Mouse (Mus musculus) thymus, postnatal 36 days (tissue): Measurements from ENCODE around the gene Ly6g6e.
"Not testable (repeated sequence)": the region's sequence is repeated elsewhere in the genome, so short reads cannot be mapped to it uniquely, and the experiment has no call there.

Experiments used
- DNase-seq, 2 experiments: peaks; one replicate each; pipeline ENCODE4 v3.0.0; 2022; ENCODE audit warnings: mixed read lengths in 2 of 2

Ly6g6e gene

DNA sequence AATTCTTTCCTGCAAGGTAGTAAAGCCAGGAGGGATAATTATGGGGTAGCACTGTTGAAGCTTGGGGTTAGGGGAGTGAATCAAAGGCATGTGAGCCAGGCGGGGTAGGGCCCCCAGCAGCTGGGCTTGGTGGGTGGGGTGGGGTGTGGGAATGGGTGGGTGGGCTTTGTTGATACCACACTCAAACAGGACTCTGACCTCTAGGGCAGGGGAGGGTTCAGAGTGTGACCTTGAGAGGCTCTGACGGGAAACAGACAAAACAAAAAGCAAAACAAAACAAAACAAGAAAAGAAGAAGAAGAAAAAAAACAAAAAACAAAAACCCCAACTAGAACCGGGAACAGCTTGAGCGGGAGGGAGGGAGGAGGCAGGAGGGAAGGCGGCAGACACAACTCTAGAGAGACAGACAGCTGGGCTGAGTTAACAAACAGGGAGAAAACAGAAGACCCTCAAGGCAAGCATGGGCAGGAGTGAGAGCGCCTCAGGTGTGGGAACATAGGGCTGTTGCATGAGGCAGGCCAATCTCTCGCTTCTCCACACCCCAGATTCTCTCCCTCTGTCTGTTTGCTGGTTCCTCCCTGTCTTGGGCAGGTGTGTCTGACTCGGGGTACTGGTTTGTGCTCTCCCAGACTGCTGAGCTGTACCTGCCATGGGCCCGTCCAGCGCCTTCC lies at the start of gene Ly6g6e:
Gene Ly6g6e (plus strand): TSS at position 396 of the 670 bp plus-strand sequence.
- no peak for DNase-seq

GRCm38 (mm10) chr17:35027277-35028068 lies 49.2 kb upstream of the Ly6g6e start, which contains the start of gene Sapcd1:
Gene Sapcd1, minus strand, starts transcription at chr17:35028016.
- no peak for DNase-seq

DNA sequence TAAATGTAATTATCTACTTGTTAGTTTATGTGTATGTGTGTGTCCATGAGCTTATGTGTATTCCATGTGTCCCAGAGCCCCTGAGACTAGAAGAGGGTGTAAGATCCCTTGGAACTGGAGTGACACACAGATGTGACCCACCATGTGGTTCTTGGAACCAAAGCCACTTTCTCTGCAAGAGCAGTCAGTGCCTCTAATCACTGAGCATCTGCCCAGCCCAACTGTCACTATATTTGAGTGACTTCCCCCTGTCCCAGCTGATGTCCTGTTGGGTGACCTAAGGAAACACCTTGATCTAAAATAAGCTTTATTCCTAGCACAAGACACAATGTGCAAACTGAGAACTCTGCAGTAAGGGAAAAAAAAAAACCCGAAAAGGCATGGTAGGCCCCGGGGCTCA lies 48.4 kb upstream of the Ly6g6e start:
- DNase-seq: no peak

DNA sequence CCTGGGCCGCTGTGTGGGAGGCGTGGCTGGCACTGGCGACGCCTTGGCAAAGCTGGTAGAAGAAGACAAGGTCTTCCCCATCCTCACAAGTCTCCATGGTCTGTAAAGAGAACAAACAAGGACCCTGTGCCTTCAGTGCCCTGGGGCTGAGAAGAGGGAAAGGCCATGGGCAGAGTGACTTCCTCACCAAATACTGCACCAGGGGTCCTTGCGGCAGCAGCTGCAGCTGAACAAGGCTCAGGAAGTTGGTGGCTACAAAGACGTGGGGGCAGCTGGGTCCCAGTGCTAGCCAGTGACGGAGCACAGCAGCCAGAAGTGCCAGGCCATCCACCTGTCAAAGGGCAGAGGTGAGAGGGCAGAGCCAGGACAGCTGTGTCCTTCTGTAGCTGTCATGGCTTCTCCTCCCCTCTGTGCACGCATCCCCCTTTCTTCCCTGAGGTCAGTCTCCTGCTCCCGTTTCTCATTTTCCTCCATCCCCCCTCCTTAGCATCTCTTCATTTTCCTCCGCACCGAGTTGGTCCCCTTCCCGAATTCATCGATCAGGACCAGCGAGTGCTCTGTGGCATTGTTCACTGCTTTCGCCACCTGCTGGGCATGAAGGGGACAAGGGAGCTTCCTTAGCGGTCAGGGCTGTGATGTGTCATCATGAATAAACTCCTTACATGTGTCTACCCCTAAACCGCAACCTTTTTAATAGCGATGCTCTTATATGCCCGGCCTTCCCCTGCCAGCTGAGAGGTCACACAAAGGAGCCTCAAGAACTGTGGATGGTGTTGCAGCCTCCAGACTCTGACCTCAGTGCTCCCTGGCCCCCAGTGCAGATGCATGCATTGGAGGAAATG lies 46.8 kb upstream of the Ly6g6e start:
- DNase-seq: peak; percentile 42 to 64

DNA sequence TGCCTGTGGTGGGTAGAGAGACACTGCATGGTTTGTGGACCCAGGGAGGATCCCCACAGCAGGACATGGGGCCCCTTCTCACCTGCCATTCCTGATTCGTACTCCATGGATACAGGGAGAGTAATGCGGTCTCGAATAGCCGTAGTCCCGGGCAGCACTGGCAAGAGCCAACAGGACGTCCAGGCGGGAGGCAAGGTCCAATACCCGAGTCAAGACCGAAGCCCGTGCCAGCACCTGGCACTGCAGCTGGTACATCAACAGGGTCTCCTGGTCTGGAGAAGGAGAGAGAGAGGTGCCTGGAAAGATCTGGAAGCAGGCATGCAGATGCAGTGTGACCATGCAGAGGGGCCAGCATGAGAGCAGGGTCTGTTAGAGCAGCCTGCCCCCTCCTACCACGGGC lies 45.4 kb upstream of the Ly6g6e start:
- no peak for DNase-seq

- DNase-seq: no peak
These were observed 44.8 kb upstream of the Ly6g6e start for GRCm38 (mm10) chr17:35031880-35032279.

- DNase-seq: no peak
These were observed 44.3 kb upstream of the Ly6g6e start for GRCm38 (mm10) chr17:35032323-35032870.

- not testable (repeated sequence) for DNase-seq
These were observed 43.0 kb upstream of the Ly6g6e start for GRCm38 (mm10) chr17:35033703-35034102.

DNA sequence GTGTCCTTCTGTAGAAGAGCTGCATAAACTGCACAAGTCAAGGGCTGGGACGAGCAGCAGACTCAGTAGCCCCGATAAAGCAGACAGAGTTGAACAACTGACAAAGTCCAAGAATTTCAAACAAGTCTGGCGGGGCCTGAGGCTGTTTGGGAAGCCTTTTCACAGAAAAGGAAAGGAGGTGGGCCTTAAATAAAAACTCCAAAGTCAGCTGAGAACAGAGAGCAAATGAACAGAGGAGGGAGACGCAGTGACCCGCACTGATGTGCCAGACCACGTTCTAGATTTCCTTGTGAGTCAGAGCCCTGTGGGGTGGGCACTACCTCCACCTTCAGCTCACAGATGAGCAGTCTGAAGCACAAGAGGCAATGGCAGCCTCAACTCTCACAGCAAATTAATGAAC lies 41.8 kb upstream of the Ly6g6e start:
- DNase-seq: no peak

DNA sequence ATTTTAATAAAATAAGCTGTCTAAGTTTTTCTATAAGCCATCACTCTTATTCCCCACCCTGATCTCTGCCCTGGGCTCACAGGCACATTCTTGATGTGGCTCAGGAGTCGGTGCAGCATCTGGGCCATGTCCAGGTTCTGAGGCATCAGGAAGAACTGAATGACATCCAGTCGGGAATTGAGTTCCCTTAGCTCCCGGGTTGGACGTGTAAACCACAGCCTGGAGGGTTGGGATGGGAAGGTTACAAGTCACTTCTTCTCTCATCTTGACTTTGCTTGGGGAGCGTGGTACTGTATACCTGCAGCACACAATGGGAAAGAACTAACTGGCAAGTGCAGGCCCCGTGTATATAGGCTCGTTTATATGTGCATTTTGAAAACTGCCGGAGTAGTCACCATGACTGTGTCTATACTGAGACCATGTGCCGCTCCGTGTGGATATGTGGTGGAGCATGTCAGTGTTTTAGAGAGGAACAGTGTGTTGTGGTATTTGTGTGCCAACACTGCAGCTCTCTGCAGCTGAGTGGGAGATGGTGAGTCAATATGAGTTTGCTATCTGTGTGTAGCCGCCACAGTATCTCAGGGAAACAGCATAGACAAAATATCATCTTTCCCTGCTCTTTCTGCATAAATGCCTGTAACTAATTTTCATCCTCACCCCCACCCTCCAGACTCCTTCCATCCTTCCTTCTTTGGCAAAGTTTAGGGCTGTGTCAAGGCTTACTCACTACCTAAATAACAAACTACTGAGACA lies 37.4 kb upstream of the Ly6g6e start:
- DNase-seq: no peak

GRCm38 (mm10) chr17:35043794-35044193 lies 32.9 kb upstream of the Ly6g6e start:
- DNase-seq: no peak

DNA sequence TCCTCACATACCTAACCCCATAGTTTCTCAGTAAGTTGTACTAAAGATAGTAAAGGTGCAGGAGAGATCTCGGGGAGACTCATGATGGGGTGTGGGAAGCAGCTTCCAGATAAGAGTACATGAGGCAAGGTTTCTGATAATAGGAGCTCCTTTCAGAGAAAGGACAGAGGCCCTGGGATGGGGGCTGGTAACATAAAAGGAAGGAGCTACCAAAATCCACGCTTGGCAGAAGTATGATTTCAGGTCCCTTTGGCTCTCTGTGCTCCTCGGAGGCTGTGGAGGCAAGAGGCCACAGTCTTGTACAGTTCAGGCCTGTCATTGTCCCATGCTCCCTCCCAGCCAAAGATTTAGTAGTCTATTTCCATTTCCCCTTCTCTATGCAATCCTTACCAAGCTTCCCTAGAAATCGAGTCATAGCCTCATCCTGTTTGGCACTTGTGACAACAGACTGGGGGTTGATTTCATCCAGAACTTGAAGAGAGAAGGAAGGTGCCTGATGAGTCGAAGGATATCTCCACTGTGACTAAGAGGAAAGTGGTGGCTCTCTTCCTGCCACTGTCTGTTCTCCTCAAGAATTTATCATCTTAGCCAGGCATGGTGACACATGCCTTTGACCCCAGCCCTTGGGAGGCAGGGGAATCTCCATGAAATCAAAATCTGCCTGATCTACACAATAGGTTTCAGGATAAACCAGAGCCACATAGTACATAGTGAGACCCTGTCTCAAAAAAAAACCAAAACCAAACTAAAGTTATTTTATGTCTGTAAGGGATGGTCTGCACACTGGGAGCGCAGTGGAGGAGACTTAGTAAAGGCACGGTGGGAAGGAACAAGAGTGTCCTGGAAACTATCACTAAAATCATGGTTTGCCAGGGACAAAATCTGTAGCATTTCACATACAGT lies 31.5 kb upstream of the Ly6g6e start:
- DNase-seq: no peak

DNA sequence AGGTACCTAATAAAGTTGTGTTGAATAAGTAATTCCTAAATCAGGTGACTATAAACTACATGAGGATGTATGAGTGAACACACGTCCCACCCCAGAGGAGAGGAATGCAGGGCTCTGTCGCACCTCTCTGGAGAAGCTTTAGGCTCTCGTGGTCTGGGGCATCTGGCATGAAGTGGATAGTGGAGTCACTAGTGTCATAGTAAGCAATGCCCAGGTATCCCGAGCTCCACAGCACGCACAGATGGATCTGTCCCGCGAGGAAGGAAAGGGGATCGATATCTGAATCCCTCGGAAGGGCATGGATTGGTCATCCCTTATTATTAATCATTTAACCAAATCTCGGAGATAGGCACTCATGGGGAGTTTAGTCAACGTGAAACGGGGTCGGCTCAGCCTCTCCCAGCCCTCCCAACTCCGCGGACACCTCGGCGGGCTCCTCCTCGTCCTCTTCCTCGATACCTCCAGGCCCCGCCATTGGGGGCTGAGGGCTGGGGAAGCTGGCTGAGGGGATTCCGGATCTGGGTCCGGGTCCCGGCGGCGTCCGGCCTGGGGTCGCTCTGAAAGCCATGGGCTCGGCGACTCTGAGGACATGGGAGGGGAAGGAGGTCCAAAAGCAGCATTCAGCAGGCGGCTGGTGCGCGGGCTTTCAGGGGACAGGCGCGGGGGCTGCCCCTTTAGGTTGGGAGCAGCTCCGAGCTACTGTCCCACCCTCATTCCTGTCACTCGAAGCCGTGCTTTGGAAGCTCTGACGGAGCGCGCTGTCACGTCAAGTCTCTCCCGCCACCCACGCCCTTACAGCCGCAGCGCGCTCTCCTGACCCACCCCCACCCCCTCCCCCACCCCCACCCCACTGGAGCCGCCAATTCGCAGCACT lies 30.7 kb upstream of the Ly6g6e start:
- no peak for DNase-seq

- DNase-seq: peak; percentile 97 to 98
These were observed 29.8 kb upstream of the Ly6g6e start, which contains the start of gene Msh5 for GRCm38 (mm10) chr17:35046681-35047455. Gene Msh5, minus strand, starts transcription at chr17:35046745.

DNA sequence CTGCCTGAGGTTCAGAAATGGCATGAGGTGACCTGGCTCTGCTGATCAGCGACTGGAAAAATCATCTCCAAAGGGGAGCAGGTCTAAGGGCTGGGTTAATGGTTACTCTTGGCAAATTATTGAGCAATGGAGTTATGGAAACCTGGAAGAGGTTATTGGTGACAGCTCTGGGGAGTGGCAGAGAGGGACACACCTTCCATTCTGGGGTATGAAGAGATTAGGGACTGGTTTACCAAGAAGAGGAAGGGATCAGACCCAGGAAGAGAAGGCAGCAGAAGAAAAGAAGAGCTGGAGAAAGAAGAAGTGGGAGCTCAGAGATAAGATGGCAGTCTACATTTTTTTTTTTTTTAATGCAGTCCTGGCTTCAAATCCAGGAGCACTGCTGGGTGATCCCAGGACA lies 29.0 kb upstream of the Ly6g6e start:
- no peak for DNase-seq

GRCm38 (mm10) chr17:35048149-35048931 lies 28.4 kb upstream of the Ly6g6e start:
- peak; percentile 30 to 55 for DNase-seq

DNA sequence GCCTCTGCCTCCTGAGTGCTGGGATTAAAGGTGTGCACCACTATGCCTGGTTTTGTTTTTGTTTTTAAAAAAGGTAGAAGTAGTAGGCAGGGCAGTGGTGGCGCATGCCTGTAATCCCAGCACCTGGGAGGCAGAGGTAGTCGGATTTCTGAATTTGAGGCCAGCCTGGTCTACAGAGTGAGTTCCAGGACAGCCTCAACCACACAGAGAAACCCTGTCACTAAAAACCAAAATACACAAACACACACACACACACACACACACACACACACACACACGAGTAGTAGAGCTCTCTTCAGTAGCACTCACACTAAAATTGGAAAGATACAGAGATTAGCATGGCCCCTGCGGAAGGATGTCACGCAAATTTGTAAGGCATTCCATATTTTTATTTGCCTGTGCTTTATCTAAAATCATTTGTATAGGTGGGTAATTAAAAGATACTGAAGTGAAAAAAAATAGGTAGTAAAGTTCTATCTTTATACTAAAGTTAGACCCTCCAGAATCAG lies 27.7 kb upstream of the Ly6g6e start:
- DNase-seq: no peak

DNA sequence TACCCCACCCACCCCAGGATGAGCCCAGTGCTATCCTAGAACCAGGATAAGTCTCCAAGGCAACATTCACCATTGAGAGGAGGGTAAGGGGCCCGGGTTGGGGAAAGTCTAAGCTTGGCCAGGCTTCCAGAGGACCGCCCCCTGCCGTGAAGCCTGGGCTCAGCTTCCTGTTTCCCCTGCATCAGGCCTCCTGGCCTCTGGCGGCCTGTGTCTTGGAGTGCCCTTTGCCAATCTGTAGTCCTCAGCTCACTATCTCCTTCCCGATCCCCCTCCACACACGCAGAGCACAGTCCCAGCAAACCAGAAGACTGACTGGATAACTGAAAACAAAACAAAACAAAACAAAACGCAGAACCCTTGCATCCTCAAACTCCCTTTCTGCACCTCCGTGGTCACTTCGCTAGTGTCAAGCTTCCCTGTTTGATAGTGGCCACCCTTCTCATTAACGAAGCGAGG lies 27.1 kb upstream of the Ly6g6e start, which contains the start of gene Clic1:
Gene Clic1 (plus strand): TSS at position 406 of the 456 bp plus-strand sequence.
- DNase-seq: peak; percentile 67 to 78
